Mouse (Mus musculus) adrenal gland, adult (tissue): ENCODE measurements around the gene Igtp.
"Not testable (repeated sequence)": the region's sequence is repeated elsewhere in the genome, so short reads cannot be mapped to it uniquely, and the experiment has no call there.

Source experiments
- DNase-seq, 2 experiments: peaks; one replicate each; pipeline ENCODE4 v3.0.0; 2022 to 2023; ENCODE audit warnings: low spot score in 1 of 2; ENCODE audit not compliant: inconsistent age in 2 of 2

The Igtp gene

DNA sequence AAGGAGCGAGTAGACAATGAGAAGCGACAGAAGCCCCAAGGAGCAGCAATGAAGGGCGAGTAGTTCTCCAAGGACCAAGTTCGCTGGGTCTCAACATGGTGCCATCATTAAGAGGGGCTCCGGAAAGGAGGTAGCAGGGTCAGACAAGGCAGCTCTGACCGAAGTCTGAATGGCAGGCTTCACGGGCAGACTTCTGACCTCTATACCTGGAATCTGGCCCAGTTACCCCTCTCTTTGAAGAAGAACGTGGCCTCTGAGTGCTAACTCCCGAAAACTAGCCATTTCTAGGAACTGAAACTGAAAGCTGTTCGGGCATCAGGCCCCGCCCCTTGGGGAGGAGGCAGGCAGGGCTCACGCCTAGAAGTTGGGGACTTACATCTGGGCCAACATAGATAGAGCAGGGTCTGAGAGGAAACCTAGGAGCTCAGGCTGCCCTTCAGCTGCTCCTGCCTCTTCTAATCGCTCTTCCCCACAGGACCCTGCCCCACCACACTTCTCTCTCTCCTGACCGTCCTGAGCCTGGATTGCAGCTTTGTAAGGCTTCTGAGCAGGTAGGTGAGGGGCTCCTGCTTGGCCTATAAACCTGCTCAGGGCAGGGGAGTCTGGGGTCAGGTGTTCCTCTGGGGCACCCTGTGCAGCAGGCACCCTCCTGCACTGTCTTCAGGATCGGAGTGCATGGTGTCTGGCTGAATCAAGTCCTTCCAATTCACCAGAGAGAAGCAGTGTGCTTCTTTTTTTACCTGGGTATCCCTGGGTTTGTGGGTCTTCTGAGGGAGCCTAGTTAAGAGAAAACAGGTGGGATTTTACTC, at the start of gene Igtp, which contains the start of gene Irgm2:
Igtp (plus strand) TSS at position 328 of the 809 bp plus-strand sequence.
Irgm2 (plus strand) TSS at position 390 of the 809 bp plus-strand sequence.
- peak; percentile 85 to 97 for DNase-seq

DNA sequence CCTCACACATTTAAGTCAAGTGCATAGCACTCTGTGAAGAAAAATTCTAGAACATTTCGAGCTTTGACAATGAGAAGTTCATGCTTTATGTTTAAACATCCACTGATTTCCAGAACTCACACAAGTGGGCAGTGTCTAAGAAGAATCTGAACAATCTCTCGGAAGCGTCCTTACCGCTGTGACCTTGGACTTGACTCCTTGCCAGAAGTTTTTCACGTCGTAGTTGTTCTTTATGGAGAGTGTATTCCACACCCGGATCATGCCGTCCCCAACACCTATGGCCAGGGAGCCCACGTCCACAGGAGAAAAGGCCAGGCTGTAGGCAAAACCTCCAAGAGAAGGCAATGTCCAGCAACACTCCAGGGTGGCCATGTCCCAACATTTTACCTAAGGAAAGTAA, 43.9 kb upstream of the Igtp start:
- DNase-seq: peak in 1 of 2 experiments; percentile 59

DNA sequence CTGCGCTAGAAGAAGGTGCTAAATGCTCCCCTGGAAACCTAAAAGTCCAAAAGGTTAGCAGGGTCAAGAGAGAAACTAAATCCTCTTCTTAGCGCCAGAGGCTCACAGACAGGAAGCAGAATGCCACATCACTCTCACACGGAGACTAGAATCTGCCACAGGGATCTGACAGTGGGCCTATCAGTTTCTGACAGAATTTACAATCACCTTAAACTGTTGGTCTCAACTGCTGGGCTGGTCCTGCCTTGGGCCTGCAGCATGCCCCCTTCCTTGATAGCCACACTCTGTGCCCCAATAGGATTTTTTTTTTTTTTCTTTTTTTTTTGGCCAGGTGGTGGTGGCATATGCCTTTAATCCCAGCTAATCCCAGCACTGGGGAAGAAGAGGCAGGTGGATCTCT, 42.5 kb upstream of the Igtp start:
- no peak for DNase-seq

DNA sequence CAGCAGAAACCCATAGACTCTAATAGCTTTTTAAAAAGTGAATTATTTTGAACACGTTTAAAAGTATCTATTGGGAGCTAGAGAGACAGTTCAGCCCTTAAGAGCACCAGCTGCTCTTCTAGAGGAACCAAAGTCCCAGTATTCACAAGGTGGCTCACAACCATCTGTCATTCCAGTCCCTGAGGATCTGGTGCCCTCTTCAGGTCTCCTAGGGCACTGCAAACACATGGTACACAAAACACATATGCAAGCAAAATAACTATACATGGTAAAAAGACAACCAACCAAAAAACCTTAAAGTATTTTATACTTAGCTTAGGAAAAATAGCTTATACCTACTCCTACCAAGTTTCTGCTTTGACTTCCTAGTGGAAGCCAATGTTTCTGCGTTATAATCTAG, 34.3 kb upstream of the Igtp start:
- DNase-seq: no peak

DNA sequence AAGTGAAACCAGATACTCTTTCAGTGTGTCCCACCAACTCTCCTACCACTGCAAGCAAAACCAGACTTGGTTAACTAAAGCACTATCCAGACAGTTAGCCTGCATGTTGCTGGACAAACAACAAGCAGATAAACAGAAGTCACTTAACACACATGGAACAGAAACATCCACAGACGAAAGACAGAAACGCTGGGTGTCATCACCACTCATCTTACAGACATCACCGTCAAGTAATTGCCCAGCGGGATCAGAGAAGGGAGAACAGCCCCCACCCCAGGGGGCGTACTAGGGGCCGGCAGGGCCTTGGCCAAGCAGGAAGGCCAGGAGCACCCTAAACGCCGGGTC, 31.6 kb upstream of the Igtp start:
- DNase-seq: no peak

DNA sequence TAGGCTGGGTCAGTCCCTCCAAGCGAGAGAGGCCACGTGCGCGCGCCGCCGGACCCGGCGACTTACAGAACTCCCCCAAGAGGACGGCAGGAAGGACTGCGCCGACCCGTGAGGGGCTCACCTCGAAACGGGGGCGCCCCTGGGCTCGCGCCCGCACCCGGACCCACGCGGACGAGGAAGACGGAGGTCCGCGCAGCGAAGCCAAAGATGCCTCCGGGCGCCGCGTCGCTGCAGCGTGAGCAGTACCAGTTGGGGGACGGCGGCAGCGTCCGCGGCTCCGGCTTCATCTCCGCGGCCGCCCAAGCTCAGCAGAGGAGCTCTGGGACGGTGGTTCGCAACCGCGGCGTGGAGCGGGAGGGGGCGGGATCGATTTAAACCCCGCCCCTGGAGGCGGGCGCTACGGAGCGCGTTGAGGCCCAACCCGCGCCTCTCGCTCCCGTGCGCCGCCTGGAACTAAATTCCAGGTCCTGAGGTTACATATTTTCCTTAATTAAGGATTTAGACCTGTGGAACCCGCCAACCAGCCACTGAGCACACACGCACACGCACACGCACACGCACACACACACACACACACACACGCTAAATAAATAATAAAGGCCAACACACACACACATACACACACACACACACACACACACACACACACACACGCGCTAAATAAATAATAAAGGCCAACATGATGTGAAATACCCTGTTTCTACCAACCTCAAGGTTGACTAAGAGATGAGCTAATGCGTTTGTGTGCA, 31.0 kb upstream of the Igtp start, which contains the start of gene Gemin5:
Gemin5 (minus strand) TSS at position 373 of the 749 bp plus-strand sequence.
- peak; percentile 88 to 95 for DNase-seq

DNA sequence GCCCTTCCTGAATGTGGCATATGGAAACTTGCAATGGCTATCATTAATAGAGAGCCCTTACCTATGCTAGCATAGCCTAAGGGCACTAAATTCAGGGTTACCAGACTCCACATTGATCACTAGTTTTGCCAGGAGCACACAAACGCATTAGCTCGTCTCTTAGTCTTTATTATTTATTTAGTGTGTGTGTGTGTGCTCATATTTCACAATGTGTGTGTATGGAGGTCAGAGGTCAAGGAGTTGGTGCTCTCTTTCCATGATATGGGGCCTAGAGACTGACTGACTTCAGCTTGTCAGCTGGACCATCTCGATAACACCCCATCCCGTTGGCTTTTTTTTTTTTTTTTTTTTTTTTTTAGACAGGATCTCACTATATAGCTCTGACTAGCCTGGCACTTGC, 29.7 kb upstream of the Igtp start:
- no peak for DNase-seq

DNA sequence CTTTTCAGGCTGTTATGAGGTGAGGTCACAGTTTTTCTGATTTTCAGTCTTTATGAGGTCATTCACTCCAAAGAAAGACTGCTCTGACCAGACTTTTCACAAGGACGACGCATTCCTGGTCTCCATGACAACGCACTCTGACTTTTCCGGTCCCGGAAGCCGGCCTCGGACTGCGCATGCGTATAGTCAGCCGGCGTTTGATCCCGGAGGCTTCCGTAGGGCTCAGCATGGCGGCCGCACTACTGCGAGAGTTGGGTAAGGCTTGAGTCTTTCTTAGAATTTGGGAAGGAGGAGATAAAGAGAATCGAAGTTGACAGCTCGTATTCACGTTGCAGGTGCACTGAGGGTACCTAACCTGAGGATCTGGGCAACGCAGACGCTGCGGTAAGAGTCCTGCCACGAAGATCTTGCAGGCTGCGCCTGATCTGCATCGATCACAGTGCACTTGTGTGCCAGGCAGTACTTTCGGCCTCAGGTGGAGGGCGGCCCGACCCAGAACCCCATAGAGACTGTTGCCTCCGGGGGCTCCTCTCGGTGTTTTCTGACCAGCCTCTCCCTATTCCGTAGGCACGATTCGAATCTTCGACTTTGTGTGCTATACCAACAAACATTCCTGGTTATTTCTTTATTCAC, 27.8 kb upstream of the Igtp start, which contains the start of gene Mrpl22:
Mrpl22 (plus strand) TSS at position 203 of the 633 bp plus-strand sequence.
- DNase-seq: peak; percentile 96 to 99

DNA sequence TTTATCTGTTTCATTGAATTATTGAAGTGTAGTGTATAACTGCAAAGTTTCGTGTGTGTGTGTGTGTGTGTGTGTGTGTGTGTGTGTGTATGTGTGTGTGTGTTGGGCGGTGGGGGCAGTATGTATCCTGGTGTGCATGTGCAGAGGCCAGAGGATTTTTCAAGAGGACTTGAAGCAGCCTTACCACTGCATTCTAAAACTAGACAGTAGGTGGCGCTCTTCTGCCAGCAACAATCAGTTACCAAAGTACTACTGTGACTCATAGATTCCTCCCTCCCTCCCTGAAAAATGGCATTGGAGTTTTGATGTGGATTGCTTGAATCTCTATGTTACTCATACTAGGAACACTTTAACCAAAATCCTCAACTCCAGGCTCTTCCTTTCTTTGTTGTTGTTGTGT, 19.8 kb upstream of the Igtp start:
- peak; percentile 80 to 94 for DNase-seq

DNA sequence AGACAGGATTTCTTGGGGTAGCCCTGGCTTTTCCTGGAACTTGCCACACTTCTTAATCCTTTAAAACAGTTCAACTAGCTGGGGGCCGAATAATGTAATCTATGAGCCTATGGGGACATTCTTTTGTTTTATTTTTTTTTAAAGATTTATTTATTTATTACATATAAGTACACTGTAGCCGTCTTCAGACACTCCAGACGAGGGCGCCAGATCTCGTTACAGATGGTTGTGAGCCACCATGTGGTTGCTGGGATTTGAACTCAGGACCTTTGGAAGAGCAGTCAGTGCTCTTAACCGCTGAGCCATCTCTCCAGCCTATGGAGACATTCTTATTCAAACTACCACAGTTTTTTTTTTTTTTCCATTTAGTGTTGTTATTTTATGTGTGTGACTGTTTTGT, 19.4 kb upstream of the Igtp start:
- DNase-seq: not testable (repeated sequence)

DNA sequence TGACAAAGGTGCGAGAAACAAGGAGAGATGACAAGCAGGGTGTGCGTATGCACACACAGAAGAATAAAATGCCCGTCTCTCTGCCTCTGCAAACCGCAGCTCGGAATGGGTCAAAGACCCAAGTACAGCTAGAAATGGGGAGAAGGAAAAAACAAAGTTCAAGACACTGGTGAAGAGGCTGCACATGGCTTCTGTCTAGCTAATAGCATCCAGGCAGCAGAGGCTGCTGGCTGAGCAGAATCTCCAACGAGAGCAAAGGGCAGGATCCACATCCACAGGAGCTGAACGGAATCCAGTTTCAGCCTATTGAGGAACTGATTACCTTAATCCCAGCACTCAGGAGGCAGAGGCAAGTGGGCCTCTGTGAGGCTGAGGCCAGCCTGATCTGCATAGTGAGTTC, 18.6 kb upstream of the Igtp start:
- no peak for DNase-seq

DNA sequence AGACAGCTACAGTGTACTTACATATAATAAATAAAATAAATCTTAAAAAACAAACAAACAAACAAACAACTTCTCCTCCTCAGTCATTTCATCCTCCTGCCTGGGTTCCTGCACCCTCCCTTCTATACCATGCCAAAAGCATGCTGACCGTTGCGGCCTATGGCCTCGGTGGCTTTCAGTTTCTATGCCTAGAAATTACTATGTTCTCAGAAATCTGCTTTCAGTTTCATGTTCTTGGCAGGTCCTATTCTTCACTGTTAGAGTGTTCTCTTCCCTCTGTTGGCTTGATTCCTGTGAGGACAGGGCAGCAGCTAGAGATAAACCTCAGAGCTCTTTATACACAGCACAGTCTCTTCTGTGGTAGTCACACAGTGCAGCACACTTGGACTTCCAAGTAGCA, 15.8 kb upstream of the Igtp start:
- peak in 1 of 2 experiments; percentile 53 for DNase-seq

DNA sequence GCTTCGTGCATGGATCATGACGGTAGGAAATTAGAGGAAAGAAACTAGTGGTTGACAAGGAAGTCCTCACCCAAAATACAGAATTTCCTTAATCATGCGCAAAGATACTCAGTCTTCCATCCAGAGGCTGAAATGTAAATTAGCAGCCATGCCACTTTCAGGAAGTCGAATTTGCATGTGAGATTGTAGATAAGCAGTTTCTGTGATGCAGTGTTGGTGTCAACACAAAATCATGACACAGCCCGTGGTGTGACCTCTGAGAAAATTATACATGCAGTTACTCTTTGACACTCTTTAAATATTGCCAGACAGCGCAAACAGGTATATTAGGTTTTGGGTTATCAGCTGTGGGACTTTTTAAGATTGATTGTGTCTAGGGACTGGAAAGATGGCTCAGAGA, 9.7 kb upstream of the Igtp start:
- no peak for DNase-seq

DNA sequence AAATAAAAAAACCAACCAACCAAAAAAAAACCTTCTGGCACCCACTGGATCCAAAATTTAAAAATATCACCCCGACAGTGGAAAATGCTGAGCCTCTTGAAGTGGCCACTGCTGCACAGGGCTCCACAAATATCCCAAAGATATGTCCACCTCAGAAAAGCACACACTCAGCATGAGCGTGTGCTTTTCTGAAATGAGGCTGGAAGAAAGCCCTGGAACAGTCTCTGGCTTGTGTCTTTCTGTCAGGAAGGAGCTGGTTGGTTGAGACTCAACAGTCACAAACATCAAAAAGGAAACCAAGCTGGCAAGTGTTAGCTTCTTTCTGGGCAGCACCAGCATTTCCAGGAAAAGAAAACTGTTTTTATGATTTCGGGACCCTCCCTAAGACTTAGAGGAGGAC, 6.0 kb upstream of the Igtp start:
- DNase-seq: no peak

DNA sequence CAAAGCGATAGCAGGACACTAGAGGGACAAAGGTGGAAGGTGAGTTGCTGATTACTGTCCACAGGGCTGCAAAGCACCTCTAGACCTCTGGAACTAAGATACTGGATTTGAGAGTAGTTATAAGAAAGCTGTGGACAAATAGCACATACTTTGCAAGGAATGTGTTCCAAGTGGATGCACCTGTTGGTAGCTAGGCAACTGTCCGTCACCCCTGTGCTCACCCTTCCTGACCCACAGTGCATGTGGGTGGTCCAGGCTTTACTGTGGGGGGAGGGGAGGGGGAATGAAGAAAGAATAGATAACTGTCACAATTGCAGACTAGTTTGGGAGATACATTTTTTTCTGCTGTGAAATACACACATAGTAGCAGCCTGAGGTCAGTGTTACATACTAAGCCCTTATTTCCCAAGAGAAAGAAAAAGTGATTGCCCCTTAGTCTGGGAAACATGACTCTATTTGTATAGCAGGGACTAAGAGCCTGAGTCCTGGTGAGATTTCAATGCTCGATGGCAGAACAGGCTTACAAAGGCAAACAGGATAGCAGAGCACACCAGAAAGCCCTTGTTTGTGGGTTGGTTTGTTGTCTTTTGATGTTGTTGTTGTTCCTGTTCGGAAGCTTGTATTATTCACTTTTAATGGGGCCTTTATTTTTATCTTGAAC, 5.4 kb upstream of the Igtp start:
- no peak for DNase-seq

DNA sequence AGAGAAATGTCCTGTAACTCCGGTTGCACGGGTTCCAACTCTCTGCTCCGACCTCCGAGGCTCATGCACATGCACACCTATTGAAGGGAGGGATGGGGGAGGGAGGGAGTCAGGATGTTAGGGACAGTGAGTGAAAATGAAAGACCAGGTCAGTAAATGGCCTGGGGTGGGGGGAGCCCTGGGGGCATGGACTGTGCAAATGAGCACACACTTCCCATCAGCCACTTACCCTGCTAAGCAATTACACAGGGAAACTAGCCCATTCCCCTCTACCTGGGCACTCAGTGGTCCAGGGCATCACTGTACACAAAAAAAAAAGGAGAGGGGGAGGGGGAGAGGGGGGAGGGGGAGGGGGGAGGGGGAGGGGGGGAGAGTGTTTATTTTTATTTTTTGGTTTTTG, 693 bp upstream of the Igtp start:
- DNase-seq: peak in 1 of 2 experiments; percentile 42

DNA sequence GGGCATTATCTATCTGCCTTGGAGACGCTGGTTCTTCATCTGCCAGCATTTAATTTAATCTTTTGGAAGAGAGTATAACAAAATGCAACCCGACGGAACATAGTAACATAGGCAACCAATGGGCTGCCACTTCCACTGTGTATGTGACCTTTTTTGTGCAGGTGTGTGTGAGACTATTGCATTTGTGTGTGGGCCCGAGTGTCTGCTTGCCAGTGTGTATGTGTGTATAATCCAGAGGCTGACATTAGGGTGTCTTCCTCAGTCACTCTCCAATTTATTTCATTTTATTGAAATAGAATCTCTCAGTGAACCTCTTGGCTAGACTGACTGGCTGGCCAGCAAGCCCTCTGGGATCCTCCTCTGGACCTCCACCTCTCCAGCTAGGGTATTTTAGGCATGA, 870 bp downstream of the Igtp start:
- DNase-seq: no peak

DNA sequence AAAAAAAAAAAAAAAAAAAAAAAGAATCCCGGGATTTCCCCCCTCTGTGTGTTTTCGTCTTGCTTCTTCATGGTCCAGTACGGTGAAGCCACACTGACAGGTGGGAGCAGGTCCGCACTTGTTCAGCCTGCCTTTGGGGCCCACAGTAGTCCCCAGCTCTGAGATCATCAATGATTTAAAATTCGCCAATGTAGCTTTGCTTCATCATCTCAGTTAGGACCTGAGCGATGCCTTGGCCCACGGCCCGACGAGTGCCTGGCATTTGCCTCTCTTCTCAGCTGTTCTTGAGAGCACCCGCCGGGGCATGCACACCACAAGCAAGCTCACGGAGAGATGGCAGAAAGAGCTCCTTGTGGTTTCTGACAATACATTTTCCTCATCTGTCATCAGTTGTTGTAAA, 1.7 kb downstream of the Igtp start:
- DNase-seq: no peak

DNA sequence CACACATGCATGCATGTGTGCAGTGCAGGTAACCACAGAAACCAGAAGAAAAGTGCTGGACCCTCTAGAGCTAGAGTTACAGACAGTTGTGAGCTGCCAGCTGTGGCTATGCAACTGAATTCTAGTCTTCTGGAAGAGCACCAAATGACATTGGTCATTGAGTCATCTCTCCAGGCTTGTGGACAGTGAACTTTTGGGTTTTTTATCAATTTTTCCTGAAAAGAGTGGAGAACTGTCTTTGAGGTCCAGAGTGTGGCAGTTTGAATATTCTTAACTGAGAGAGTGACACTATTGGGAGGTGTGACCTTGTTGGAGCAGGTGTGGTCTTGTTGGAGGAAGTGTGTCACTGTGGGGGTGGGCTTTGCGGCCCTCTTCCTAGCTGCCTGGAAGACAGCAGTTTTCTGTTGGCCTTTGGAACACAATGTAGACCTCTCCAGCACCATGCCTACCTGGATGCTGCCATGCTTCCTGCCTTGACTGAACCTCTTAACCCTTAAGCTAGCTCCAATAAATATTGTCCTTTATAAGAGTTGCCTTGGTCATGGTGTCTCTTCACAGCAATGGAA, 11.0 kb downstream of the Igtp start:
- peak in 1 of 2 experiments; percentile 39 for DNase-seq

DNA sequence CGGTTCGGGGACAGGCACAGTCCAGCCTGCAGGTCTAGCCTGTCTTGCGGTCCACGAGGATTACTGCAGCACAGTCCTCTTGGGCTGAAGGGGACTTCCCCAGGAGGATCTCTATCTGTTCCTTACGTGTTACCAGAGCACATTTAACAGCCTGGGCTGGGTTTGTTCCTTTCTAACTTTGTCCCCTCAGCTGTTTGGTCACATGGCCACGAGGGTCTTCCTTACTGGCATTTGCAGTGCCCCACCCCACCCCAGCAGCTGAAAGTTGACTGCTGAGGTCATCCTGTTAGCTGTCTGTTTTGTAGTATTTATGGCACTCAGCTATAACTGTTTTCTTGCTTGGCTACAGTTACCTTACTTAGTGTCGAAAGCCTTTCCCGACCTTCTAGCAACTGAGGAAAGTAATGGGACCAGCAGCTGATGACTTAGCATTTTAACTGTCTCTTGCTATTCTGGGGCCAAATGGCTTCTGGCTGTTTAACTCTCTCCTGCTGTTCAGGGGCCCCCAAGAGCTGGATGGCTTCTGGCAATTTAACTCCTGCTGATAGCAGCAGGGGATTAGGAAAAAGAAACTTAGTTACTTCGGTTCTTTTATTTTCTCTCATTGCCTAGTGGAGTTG, 11.8 kb downstream of the Igtp start:
- peak in 1 of 2 experiments; percentile 47 for DNase-seq
